Mouse (Mus musculus) bone marrow, adult 2 months (tissue): ENCODE measurements around the gene Col9a3.

Experiments
- CTCF ChIP-seq: fragments of 200-500 bp; IDR thresholded peaks from 2 replicates; pipeline ENCODE4 v1.5.1; 2011; ENCODE audit warnings: low read length, control low read depth; ENCODE audit not compliant: control insufficient read depth, insufficient read depth
- POLR2A ChIP-seq: fragments of 200-500 bp; IDR thresholded peaks from 2 replicates; pipeline ENCODE4 v1.6.1; 2011; ENCODE audit warnings: low read depth, mild to moderate bottlenecking, control low read depth, low read length, borderline replicate concordance; ENCODE audit not compliant: control insufficient read depth

- TF ChIP-seq CTCF (no peak), POLR2A (no peak)
Observed at GRCm38 (mm10) chr2:180576482-180576881, 21.1 kb upstream of the Col9a3 start.
